Mouse (Mus musculus): ENCODE measurements at regions not wholly inside any gene's neighbourhood (a gene's known extent, or its start where the extent isn't known, plus 50 kb on each side); places are given as distances from the start of the nearest gene placed in this dataset.

GRCm38 (mm10) chr9:61766187-61766586 is 148.2 kb downstream of the Rplp1 start:
- DNase-seq (ENCODE audit: low read depth, low spot score): no peak

- DNase-seq (ENCODE audit: low read depth, low spot score): no peak
These were observed 149.0 kb downstream of the Rplp1 start for GRCm38 (mm10) chr9:61765366-61765765.

- DNase-seq (ENCODE audit: low read depth, low spot score): no peak
These were observed 156.5 kb downstream of the Rplp1 start for GRCm38 (mm10) chr9:61757806-61758205.

- DNase-seq (ENCODE audit: low read depth, low spot score): no peak
These were observed 157.5 kb downstream of the Rplp1 start for GRCm38 (mm10) chr9:61756801-61757342.

- DNase-seq (ENCODE audit: low read depth, low spot score): no peak
These were observed 158.0 kb downstream of the Rplp1 start for GRCm38 (mm10) chr9:61756224-61756800.

- DNase-seq (ENCODE audit: low read depth, low spot score): no peak
These were observed 159.0 kb downstream of the Rplp1 start for GRCm38 (mm10) chr9:61755311-61755710.

- DNase-seq (ENCODE audit: low read depth, low spot score): peak; percentile 48
These were observed 160.5 kb downstream of the Rplp1 start for GRCm38 (mm10) chr9:61753795-61754194.

GRCm38 (mm10) chr9:61749201-61749600 is 165.1 kb downstream of the Rplp1 start:
- no peak for DNase-seq (ENCODE audit: low read depth, low spot score)

- DNase-seq (ENCODE audit: low read depth, low spot score): no peak
These were observed 165.9 kb downstream of the Rplp1 start for GRCm38 (mm10) chr9:61748416-61748815.

- no peak for DNase-seq (ENCODE audit: low read depth, low spot score)
These were observed 167.9 kb downstream of the Rplp1 start for GRCm38 (mm10) chr9:61746401-61746800.

GRCm38 (mm10) chr9:61745301-61745801 is 169.0 kb downstream of the Rplp1 start:
- DNase-seq (ENCODE audit: low read depth, low spot score): no peak

- no peak for DNase-seq (ENCODE audit: low read depth, low spot score)
These were observed 180.8 kb downstream of the Rplp1 start for GRCm38 (mm10) chr9:61733540-61733939.

GRCm38 (mm10) chr9:61732747-61733146 is 181.6 kb downstream of the Rplp1 start:
- no peak for DNase-seq (ENCODE audit: low read depth, low spot score)

- no peak for DNase-seq (ENCODE audit: low read depth, low spot score)
These were observed 186.2 kb downstream of the Rplp1 start for GRCm38 (mm10) chr9:61728115-61728514.

- no peak for DNase-seq (ENCODE audit: low read depth, low spot score)
These were observed 186.7 kb downstream of the Rplp1 start for GRCm38 (mm10) chr9:61727651-61728050.

- no peak for DNase-seq (ENCODE audit: low read depth, low spot score)
These were observed 190.3 kb downstream of the Rplp1 start for GRCm38 (mm10) chr9:61724070-61724469.

GRCm38 (mm10) chr9:61723021-61723581 is 191.2 kb downstream of the Rplp1 start:
- no peak for DNase-seq (ENCODE audit: low read depth, low spot score)

- no peak for DNase-seq (ENCODE audit: low read depth, low spot score)
These were observed 192.5 kb downstream of the Rplp1 start for GRCm38 (mm10) chr9:61721851-61722250.

- no peak for DNase-seq (ENCODE audit: low read depth, low spot score)
These were observed 193.3 kb downstream of the Rplp1 start for GRCm38 (mm10) chr9:61721071-61721470.

- DNase-seq (ENCODE audit: low read depth, low spot score): no peak
These were observed 194.1 kb downstream of the Rplp1 start for GRCm38 (mm10) chr9:61720206-61720605.

- DNase-seq (ENCODE audit: low read depth, low spot score): no peak
These were observed 197.6 kb downstream of the Rplp1 start for GRCm38 (mm10) chr9:61716751-61717150.

- no peak for DNase-seq (ENCODE audit: low read depth, low spot score)
These were observed 199.9 kb downstream of the Rplp1 start for GRCm38 (mm10) chr9:61714331-61715035.

GRCm38 (mm10) chr9:61713806-61714205 is 200.5 kb downstream of the Rplp1 start:
- DNase-seq (ENCODE audit: low read depth, low spot score): no peak
